Mouse (Mus musculus): Measurements from ENCODE around the gene Capza2. TPM values are rescaled to one million over a fixed set of nuclear protein-coding genes. Genes with fewer than 3 reads are reported as not detected.

Capza2 gene
- polyA plus RNA-seq, 1 experiment, result 17.6 TPM

DNA sequence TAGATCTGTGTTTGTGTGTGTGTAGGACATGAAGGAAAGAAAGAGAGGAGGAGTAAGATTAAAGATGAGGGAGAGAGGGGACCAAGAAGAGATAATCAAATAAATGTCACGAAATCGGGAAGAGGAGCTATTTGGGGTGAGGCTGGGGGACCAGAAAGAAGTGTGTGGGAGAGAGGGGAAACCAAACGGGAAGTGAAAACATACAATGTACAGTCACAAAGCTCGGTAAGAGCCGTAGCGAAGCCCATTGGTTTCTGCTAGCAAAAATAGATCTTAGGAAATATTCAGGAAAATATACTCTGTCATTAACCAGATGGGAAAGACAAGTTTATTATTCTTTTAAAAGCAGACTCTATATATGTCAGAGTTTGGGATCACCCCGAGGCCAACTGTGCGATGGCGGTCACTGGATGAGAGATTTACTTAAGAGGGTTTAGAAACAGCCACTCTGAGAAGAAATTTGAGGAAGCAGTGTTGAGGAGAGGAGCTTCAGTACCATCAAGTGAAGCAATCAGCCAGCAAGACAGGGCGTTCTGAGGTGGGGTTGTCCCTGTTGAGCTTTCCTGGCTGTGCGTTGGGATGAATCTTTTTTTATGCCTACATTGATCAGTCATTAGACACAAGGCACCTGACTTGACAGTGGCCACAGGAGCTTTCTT, 24.6 kb upstream of the Capza2 start:
- Histone ChIP-seq H3K4me3 (replicated peaks; ENCODE audit: extremely low read depth, low read depth, low read length) (no peak overlapping the region), H3K4me1 (ENCODE audit: control insufficient read depth, insufficient read depth, low read length) (no peaks in the 10 kb centered on the region)
- 66% methylated on average over 11 of the region's 11 CpGs for WGBS
- no peak for DNase-seq
- no peak for TF ChIP-seq POLR2A (IDR thresholded peaks at IDR 0.05; ENCODE audit: borderline replicate concordance, extremely low read depth, low read depth, low read length)
- TF ChIP-seq CTCF (IDR thresholded peaks at IDR 0.05; ENCODE audit: insufficient read depth, low read length), result no peak

DNA sequence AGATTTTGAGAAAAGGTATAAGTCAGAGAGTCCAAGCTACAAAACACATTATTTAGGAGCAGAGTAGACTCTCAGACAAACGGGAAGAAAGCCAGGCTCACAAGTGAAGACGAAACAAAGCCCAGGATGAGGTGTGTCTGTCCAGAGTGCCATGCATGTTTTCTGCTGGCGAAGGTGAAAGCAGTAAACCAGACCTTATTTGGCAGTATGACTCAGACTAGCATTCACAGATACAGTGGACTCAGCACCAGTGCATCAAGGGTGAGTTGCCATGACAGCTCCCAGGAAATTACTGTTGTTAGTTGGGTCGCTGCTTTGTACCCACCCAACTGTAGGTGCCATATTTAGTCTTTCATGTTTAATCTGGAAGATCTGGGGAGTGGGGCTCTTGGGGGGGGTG, 23.4 kb upstream of the Capza2 start:
- no peak for DNase-seq
- Histone ChIP-seq H3K4me1 (ENCODE audit: control insufficient read depth, insufficient read depth, low read length) (no peaks in the 10 kb centered on the region), H3K4me3 (replicated peaks; ENCODE audit: extremely low read depth, low read depth, low read length) (no peak overlapping the region)
- WGBS, result 75% methylated on average over 4 of the region's 4 CpGs
- no peak for TF ChIP-seq POLR2A (IDR thresholded peaks at IDR 0.05; ENCODE audit: borderline replicate concordance, extremely low read depth, low read depth, low read length)
- TF ChIP-seq CTCF (IDR thresholded peaks at IDR 0.05; ENCODE audit: insufficient read depth, low read length), result no peak

DNA sequence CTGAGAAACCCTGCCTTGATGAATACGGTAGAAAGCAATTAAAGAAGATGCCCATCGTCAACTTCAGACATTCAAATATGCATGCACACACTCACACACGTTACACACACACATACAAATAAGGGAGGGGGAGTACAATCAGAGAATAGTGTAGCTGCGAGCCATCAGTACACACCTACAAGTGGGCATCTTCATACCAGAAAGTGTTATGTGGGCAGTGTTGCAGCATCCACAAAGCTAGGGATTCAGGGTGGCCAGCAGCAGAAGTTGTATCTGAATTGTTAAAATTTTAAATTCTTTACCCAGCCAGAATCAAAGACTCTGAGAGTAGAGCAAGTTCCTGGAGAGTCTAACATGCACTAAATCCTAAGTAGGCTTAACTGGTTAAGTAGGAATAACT, 15.2 kb upstream of the Capza2 start:
- 78% methylated on average over 4 of the region's 4 CpGs for WGBS
- H3K4me1 ChIP-seq (ENCODE audit: control insufficient read depth, insufficient read depth, low read length), result no peaks in the 10 kb centered on the region
- TF ChIP-seq POLR2A (IDR thresholded peaks at IDR 0.05; ENCODE audit: borderline replicate concordance, extremely low read depth, low read depth, low read length) (no peak), CTCF (IDR thresholded peaks at IDR 0.05; ENCODE audit: insufficient read depth, low read length) (no peak)
- no peak for DNase-seq
- H3K4me3 ChIP-seq (replicated peaks; ENCODE audit: extremely low read depth, low read depth, low read length), result no peak overlapping the region

DNA sequence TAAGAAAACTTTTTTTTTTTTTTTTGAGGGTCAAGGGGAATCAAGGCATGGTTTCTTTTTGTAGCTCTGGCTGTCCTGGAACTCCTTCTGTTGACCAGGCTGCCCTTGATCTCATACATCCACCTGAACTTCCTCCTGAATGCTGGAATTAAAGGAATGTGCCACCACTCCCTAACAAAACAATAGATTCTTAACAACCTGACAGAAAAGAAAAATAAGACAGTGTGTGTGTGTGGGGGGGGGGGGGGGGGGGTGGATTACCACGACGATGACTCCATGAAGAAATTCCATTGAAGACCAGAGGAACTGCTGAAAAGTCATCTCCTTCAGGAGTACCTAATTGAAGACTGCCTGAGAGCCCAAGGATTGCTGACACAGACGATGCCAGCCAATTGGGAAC, 14.6 kb upstream of the Capza2 start:
- H3K4me1 ChIP-seq (ENCODE audit: control insufficient read depth, insufficient read depth, low read length), result no peaks in the 10 kb centered on the region
- no peak overlapping the region for H3K4me3 ChIP-seq (replicated peaks; ENCODE audit: extremely low read depth, low read depth, low read length)
- TF ChIP-seq POLR2A (IDR thresholded peaks at IDR 0.05; ENCODE audit: borderline replicate concordance, extremely low read depth, low read depth, low read length) (no peak), CTCF (IDR thresholded peaks at IDR 0.05; ENCODE audit: insufficient read depth, low read length) (no peak)
- no peak for DNase-seq
- 35% methylated on average over 3 of the region's 3 CpGs for WGBS

DNA sequence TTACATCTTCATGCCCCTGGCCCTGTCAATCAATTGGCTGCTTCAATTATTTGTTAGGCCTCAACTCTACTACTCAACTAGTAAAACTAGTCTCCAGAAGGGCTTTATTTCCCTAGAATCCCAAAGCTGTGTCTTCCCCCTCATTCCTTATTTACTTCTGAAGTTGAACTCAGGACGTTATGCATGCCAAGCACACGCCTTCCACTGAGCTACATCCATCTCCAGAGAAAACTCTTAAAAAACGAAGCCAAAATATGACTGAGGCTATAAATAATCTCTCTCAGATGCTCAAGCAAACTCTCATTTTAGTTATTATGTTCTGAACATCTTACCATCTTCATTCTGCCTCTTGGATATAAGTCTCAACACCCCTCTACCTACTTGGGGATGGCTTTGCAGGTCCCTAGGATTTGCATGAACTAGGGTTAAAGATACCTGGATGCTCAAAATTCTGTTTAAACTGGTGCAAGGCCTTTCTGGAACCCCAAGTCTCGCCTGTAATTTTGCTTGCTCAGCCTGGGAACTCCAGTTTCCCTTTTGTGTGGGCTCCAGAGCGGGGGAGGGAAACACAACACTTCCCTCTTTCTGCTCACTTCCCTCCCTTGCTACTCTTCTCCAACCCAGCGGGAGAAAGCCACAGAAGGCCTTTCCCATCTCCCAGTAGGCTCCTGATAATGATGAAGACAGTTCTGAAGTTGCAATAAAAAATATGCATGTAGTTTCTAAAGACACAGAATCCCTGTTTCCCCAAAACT, 7.2 kb upstream of the Capza2 start:
- no peak for DNase-seq
- TF ChIP-seq POLR2A (IDR thresholded peaks at IDR 0.05; ENCODE audit: borderline replicate concordance, extremely low read depth, low read depth, low read length) (no peak), CTCF (IDR thresholded peaks at IDR 0.05; ENCODE audit: insufficient read depth, low read length) (no peak)
- H3K4me1 ChIP-seq (ENCODE audit: control insufficient read depth, insufficient read depth, low read length), result no peaks in the 10 kb centered on the region; the same call in 1 of the 2 replicates
- WGBS, result 60% methylated on average over 6 of the region's 6 CpGs
- H3K4me3 ChIP-seq (replicated peaks; ENCODE audit: extremely low read depth, low read depth, low read length), result no peak overlapping the region

DNA sequence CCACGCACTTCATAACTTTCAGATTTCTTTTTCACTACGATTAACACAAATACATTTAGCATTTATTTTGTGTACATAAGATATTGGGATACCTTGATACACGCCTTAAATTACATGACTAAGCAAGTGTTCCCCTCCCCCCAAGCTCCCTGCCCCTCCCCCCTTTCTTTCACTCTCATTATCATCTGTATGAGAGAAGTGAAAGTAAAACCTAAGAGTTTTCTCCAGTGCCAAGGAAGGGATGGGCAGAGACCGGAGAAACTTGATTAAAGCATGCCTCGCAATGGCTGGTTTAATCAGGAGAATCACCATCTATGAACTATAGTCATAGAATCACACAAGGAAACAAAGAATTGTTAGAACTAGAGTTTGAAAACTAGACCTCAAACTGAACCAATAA, 6.3 kb upstream of the Capza2 start:
- 47% methylated on average over 5 of the region's 5 CpGs for WGBS
- no peak overlapping the region for H3K4me3 ChIP-seq (replicated peaks; ENCODE audit: extremely low read depth, low read depth, low read length)
- no peak for DNase-seq
- H3K4me1 ChIP-seq (ENCODE audit: control insufficient read depth, insufficient read depth, low read length), result no peaks in the 10 kb centered on the region; the same call in 1 of the 2 replicates
- TF ChIP-seq POLR2A (IDR thresholded peaks at IDR 0.05; ENCODE audit: borderline replicate concordance, extremely low read depth, low read depth, low read length) (no peak), CTCF (IDR thresholded peaks at IDR 0.05; ENCODE audit: insufficient read depth, low read length) (no peak)

DNA sequence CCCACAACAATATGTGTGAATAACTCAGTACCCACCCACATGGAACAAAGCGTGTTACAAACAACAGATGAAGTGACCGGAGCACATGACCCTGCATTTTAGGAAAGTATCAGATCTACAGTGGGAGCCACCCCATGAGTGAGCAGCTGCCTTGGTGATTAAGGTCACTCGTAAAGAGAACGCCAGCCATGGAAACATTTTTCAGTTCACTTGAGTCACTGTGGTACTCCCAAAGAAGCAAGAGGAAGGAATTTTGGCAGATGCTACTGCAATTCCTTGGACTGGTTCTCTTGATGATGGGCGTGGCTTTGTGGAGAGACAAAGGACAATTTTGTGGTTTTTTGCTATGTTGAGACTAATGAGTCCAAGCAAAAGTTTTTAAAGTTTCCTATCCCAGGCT, 4.4 kb upstream of the Capza2 start:
- H3K4me1 ChIP-seq (ENCODE audit: control insufficient read depth, insufficient read depth, low read length), result no peaks in the 10 kb centered on the region; the same call in 1 of the 2 replicates
- 50% methylated on average over 5 of the region's 5 CpGs for WGBS
- DNase-seq, result no peak
- no peak overlapping the region for H3K4me3 ChIP-seq (replicated peaks; ENCODE audit: extremely low read depth, low read depth, low read length)
- TF ChIP-seq POLR2A (IDR thresholded peaks at IDR 0.05; ENCODE audit: borderline replicate concordance, extremely low read depth, low read depth, low read length) (no peak), CTCF (IDR thresholded peaks at IDR 0.05; ENCODE audit: insufficient read depth, low read length) (no peak)

DNA sequence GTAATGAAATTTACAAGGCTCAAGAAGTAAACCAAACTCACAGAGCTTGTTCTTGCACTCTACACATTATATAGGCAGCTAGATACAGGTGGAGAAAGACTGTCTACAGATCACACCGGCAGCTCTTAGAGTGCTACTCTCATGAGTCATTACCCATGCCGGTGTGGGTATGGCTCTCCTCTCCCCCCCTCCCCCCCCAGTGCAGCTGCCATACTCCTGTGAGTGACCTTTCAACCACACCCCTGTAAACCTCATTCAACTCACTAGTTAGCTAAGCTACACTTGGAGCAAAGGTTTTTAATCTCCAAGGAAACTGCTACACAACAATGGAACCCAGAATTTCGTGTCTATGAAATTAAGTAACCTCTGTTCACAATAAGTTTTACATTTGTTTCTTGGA, 2.2 kb upstream of the Capza2 start:
- WGBS, result 44% methylated on average over 3 of the region's 3 CpGs
- no peak for TF ChIP-seq CTCF (IDR thresholded peaks at IDR 0.05; ENCODE audit: insufficient read depth, low read length)
- TF ChIP-seq POLR2A (IDR thresholded peaks at IDR 0.05; ENCODE audit: borderline replicate concordance, extremely low read depth, low read depth, low read length), result no peak
- Histone ChIP-seq H3K4me3 (replicated peaks; ENCODE audit: extremely low read depth, low read depth, low read length) (no peak overlapping the region), H3K4me1 (ENCODE audit: control insufficient read depth, insufficient read depth, low read length) (peaks cover 2% of the 10 kb centered on the region; the same call in 1 of the 2 replicates)
- no peak for DNase-seq

DNA sequence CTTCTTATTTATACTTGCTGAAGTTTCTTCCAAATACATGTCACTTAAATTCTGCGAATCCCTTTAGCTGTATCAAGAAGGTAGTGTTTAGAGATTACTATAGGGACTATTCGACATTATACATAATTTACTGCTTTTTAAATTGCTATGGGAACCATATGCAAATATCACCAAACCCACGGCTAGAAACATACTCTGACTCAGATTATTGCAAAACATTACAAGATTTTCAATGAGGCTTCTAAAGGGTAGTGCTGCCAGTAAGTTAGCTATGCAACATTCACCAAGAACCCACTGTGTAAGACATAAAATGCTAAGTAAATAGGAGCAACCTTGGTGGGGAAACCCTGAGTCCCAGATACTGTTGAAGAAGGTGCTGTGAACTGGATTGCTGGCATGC, 1.0 kb upstream of the Capza2 start:
- 59% methylated on average over 3 of the region's 3 CpGs for WGBS
- Histone ChIP-seq H3K4me1 (ENCODE audit: control insufficient read depth, insufficient read depth, low read length) (peaks cover 2% of the 10 kb centered on the region; the same call in 1 of the 2 replicates), H3K4me3 (replicated peaks; ENCODE audit: extremely low read depth, low read depth, low read length) (no peak overlapping the region)
- TF ChIP-seq CTCF (IDR thresholded peaks at IDR 0.05; ENCODE audit: insufficient read depth, low read length), result no peak
- no peak for TF ChIP-seq POLR2A (IDR thresholded peaks at IDR 0.05; ENCODE audit: borderline replicate concordance, extremely low read depth, low read depth, low read length)
- DNase-seq, result no peak

DNA sequence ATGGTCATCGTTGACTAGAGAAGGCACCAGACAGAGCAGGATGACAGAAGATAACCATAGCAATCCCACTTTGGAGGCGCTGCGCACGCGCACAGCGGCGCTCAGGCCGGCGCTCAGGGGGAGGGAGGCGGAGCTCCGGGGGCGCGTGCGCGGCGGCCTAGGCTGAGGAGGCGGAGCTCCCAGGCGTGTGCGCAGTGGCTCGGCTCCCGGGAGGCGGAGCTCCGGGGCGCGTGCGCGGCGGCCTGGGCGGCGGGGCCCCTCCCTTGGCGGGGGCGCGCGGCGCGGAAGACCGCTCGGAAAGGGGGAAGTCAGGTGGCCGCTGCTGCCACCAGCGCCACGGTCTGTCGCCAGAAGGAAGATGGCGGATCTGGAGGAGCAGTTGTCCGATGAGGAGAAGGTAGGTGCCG, 733 bp downstream of the Capza2 start:
- TF ChIP-seq POLR2A (IDR thresholded peaks at IDR 0.05; ENCODE audit: borderline replicate concordance, extremely low read depth, low read depth, low read length), result peak; percentile 88
- no peak for TF ChIP-seq CTCF (IDR thresholded peaks at IDR 0.05; ENCODE audit: insufficient read depth, low read length)
- Histone ChIP-seq H3K4me1 (ENCODE audit: control insufficient read depth, insufficient read depth, low read length) (peaks cover 2% of the 10 kb centered on the region; the same call in 1 of the 2 replicates), H3K4me3 (replicated peaks; ENCODE audit: extremely low read depth, low read depth, low read length) (peak overlapping the region; percentile 74)
- DNase-seq, result peak; percentile 92
- under 1% methylated on average over 22 of the region's 45 CpGs for WGBS
